29 mouse cellular contexts compared by ENCODE assay signal in genomic region chr10:75610486-75610885, GRCm38 (mm10). TPM values are rescaled to one million over a fixed set of nuclear protein-coding genes. Genes with fewer than 3 reads are reported as not detected.
DNase-seq lines count a peak whose midpoint lies in the region; ATAC-seq and TF ChIP-seq lines count a peak whose summit lies in the region.
"Had no signal": no experiment of that assay in that cellular context is flagged by ENCODE, and none has a peak within 500 bp of the region (broad histone marks: within the 10 kb centered on the region; RNA-seq: fewer than 3 reads in every experiment).

No protein-coding gene starts in this region.

- H3K4me1 ChIP-seq in forebrain, embryonic 11.5 days (replicated peaks; ENCODE audit: control insufficient read depth, insufficient read depth, low read length): no peaks in the 10 kb centered on the region
- H3K4me1 ChIP-seq in forebrain, embryonic 10.5 days: no peaks in the 10 kb centered on the region
- no peaks in the 10 kb centered on the region for H3K4me1 ChIP-seq in lung, embryonic 16.5 days (replicated peaks; ENCODE audit: control insufficient read depth, insufficient read depth, low read length)
- no peaks in the 10 kb centered on the region for H3K4me1 ChIP-seq in lung, postnatal 0 days (ENCODE audit: insufficient read depth, low read depth, low read length)
- no peaks in the 10 kb centered on the region for H3K4me1 ChIP-seq in kidney, embryonic 16.5 days (ENCODE audit: insufficient read depth, low read length)
- H3K4me1 ChIP-seq: embryonic facial prominence, embryonic 10.5 days; embryonic facial prominence, embryonic 13.5 days; hindbrain, embryonic 12.5 days; hindbrain, embryonic 15.5 days had no signal

- DNase-seq in forebrain, embryonic 11.5 days (ENCODE audit: low spot score): peak; percentile 37
- no peak for DNase-seq in forebrain, embryonic 10.5 days (ENCODE audit: extremely low spot score, low spot score)
- no peak for DNase-seq in lung, postnatal 0 days (ENCODE audit: low spot score)
- peak; percentile 41 for DNase-seq in ZHBTc4 (ENCODE audit: low read depth, low spot score)
- no peak for DNase-seq in gastrocnemius, postnatal 10 days
- DNase-seq: adrenal gland, adult 8-10 months; adrenal gland, postnatal 25 days; cerebellum, adult 11-12 months; cerebellum, adult 8-10 months; cerebellum, postnatal 10 days; cerebellum, postnatal 36 days; embryo, embryonic 11 days; forebrain, postnatal 0 days; gastrocnemius, postnatal 14 days had no signal

- no peak overlapping the region for H3K9ac ChIP-seq in forebrain, embryonic 11.5 days (ENCODE audit: low read length)
- no peak overlapping the region for H3K9ac ChIP-seq in lung, embryonic 16.5 days (ENCODE audit: low read length)
- no peak overlapping the region for H3K9ac ChIP-seq in lung, postnatal 0 days (replicated peaks; ENCODE audit: low read depth)
- no peak overlapping the region for H3K9ac ChIP-seq in kidney, embryonic 16.5 days (replicated peaks; ENCODE audit: low read length)
- H3K9ac ChIP-seq: embryonic facial prominence, embryonic 13.5 days; forebrain, postnatal 0 days; hindbrain, embryonic 12.5 days; hindbrain, embryonic 15.5 days had no signal

- no peak for TF ChIP-seq CTCF in lung, postnatal 0 days (IDR thresholded peaks at IDR 0.05)

- no peak overlapping the region for H3K4me2 ChIP-seq in forebrain, embryonic 11.5 days (ENCODE audit: low read depth, low read length, severe bottlenecking)
- H3K4me2 ChIP-seq in lung, embryonic 16.5 days (ENCODE audit: low read depth, low read length): no peak overlapping the region
- H3K4me2 ChIP-seq in lung, postnatal 0 days (replicated peaks; ENCODE audit: low read depth, low read length): no peak overlapping the region
- no peak overlapping the region for H3K4me2 ChIP-seq in kidney, embryonic 16.5 days (replicated peaks; ENCODE audit: low read depth, low read length)
- H3K4me2 ChIP-seq: embryonic facial prominence, embryonic 13.5 days; heart, embryonic 11.5 days; hindbrain, embryonic 12.5 days; hindbrain, embryonic 15.5 days had no signal

- H3K27me3 ChIP-seq in forebrain, embryonic 11.5 days (ENCODE audit: control insufficient read depth, insufficient read depth, low read length): no peaks in the 10 kb centered on the region
- H3K27me3 ChIP-seq in forebrain, embryonic 10.5 days (ENCODE audit: poor library complexity, severe bottlenecking): no peaks in the 10 kb centered on the region
- H3K27me3 ChIP-seq in lung, embryonic 16.5 days (ENCODE audit: control insufficient read depth, insufficient read depth, low read depth, low read length): no peaks in the 10 kb centered on the region
- H3K27me3 ChIP-seq in lung, postnatal 0 days (replicated peaks; ENCODE audit: insufficient read depth, low read length): no peaks in the 10 kb centered on the region
- no peaks in the 10 kb centered on the region for H3K27me3 ChIP-seq in kidney, embryonic 16.5 days (ENCODE audit: insufficient read depth, low read length)
- H3K27me3 ChIP-seq: embryonic facial prominence, embryonic 13.5 days; hindbrain, embryonic 15.5 days had no signal

- no peak for ATAC-seq in forebrain, embryonic 11.5 days (replicated peaks; ENCODE audit: low FRiP score)
- 0 out of 2 replicates have a peak, but pooled peaks have one; percentile 12 for ATAC-seq in lung, embryonic 16.5 days (ENCODE audit: low read depth)
- no peak for ATAC-seq in lung, postnatal 0 days
- ATAC-seq in kidney, embryonic 16.5 days (ENCODE audit: low FRiP score, low TSS enrichment): no peak
- ATAC-seq: activated CD4-positive, CD25-positive, alpha-beta regulatory T cell, adult 4 months; forebrain, embryonic 14.5 days; forebrain, postnatal 0 days; Patski had no signal

- H3K27ac ChIP-seq in forebrain, embryonic 11.5 days (ENCODE audit: low read depth, low read length): no peak overlapping the region
- no peak overlapping the region for H3K27ac ChIP-seq in forebrain, embryonic 10.5 days
- no peak overlapping the region for H3K27ac ChIP-seq in lung, embryonic 16.5 days (ENCODE audit: low read length)
- no peak overlapping the region for H3K27ac ChIP-seq in lung, postnatal 0 days (ENCODE audit: low read length)
- H3K27ac ChIP-seq in kidney, embryonic 16.5 days (ENCODE audit: low read length): no peak overlapping the region
- H3K27ac ChIP-seq: embryonic facial prominence, embryonic 10.5 days; embryonic facial prominence, embryonic 13.5 days; hindbrain, embryonic 12.5 days; hindbrain, embryonic 15.5 days had no signal

- 73% methylated on average over 7 of the region's 7 CpGs for WGBS in forebrain, embryonic 11.5 days
- WGBS in forebrain, embryonic 10.5 days: 65% methylated on average over 7 of the region's 7 CpGs
- WGBS in lung, embryonic 16.5 days: 37% methylated on average over 7 of the region's 7 CpGs
- WGBS in lung, postnatal 0 days: 52% methylated on average over 7 of the region's 7 CpGs
- WGBS in kidney, embryonic 16.5 days: 66% methylated on average over 7 of the region's 7 CpGs

- no peak overlapping the region for H3K4me3 ChIP-seq in forebrain, embryonic 11.5 days (ENCODE audit: low read depth, low read length)
- no peak overlapping the region for H3K4me3 ChIP-seq in forebrain, embryonic 10.5 days
- H3K4me3 ChIP-seq in lung, embryonic 16.5 days (ENCODE audit: low read length): no peak overlapping the region
- no peak overlapping the region for H3K4me3 ChIP-seq in lung, postnatal 0 days (ENCODE audit: low read depth, low read length)
- H3K4me3 ChIP-seq in kidney, embryonic 16.5 days (ENCODE audit: low read length): no peak overlapping the region
- H3K4me3 ChIP-seq: embryonic facial prominence, embryonic 10.5 days; embryonic facial prominence, embryonic 13.5 days; erythroblast, embryonic 14.5 days; hindbrain, embryonic 12.5 days; hindbrain, embryonic 15.5 days had no signal

- no peaks in the 10 kb centered on the region for H3K9me3 ChIP-seq in forebrain, embryonic 11.5 days (ENCODE audit: control insufficient read depth, low read length)
- H3K9me3 ChIP-seq in forebrain, embryonic 10.5 days: no peaks in the 10 kb centered on the region
- no peaks in the 10 kb centered on the region for H3K9me3 ChIP-seq in lung, embryonic 16.5 days (ENCODE audit: control insufficient read depth, low read length)
- H3K9me3 ChIP-seq in lung, postnatal 0 days (ENCODE audit: low read length): no peaks in the 10 kb centered on the region
- H3K9me3 ChIP-seq in kidney, embryonic 16.5 days (ENCODE audit: low read length): no peaks in the 10 kb centered on the region
- H3K9me3 ChIP-seq: embryonic facial prominence, embryonic 10.5 days; embryonic facial prominence, embryonic 13.5 days; G1E; hindbrain, embryonic 12.5 days; hindbrain, embryonic 15.5 days had no signal

- H3K36me3 ChIP-seq in forebrain, embryonic 11.5 days (ENCODE audit: control insufficient read depth, insufficient read depth, low read length): no peaks in the 10 kb centered on the region
- no peaks in the 10 kb centered on the region for H3K36me3 ChIP-seq in forebrain, embryonic 10.5 days (replicated peaks)
- no peaks in the 10 kb centered on the region for H3K36me3 ChIP-seq in lung, embryonic 16.5 days (ENCODE audit: control insufficient read depth, insufficient read depth, low read length)
- no peaks in the 10 kb centered on the region for H3K36me3 ChIP-seq in lung, postnatal 0 days (ENCODE audit: insufficient read depth, low read length)
- no peaks in the 10 kb centered on the region for H3K36me3 ChIP-seq in kidney, embryonic 16.5 days (ENCODE audit: insufficient read depth, low read length)
- H3K36me3 ChIP-seq: embryonic facial prominence, embryonic 10.5 days; embryonic facial prominence, embryonic 13.5 days; G1E; hindbrain, embryonic 12.5 days; hindbrain, embryonic 15.5 days had no signal

- TF ChIP-seq EP300 in lung, postnatal 0 days (IDR thresholded peaks at IDR 0.05): no peak

RNA-seq across cellular contexts. Expression of gene Ggt5, which starts 21.3 kb away (rescaled TPM):
- 0.67 and 1.0 TPM in 2 replicates for polyA plus RNA-seq in forebrain, embryonic 11.5 days (2014; fragmentation: Nextera tagmentation; extraction: Ambion mirVana)
- polyA plus RNA-seq in forebrain, embryonic 10.5 days (2016; fragmentation: Nextera tagmentation; extraction: Ambion mirVana): 0.21 and 0.97 TPM in 2 replicates
- polyA plus RNA-seq in lung, embryonic 16.5 days (2015; fragmentation: Nextera tagmentation; extraction: Ambion mirVana): 2.5 and 5.2 TPM in 2 replicates
- polyA plus RNA-seq in lung, postnatal 0 days (2015; fragmentation: Nextera tagmentation; extraction: Ambion mirVana): 3.0 and 3.4 TPM in 2 replicates
- polyA plus RNA-seq in kidney, embryonic 16.5 days (2015; fragmentation: Nextera tagmentation; extraction: Ambion mirVana): 6.4 and 9.5 TPM in 2 replicates
- 1 to 10 TPM; 5.8 to 7.0 TPM for total RNA-seq in gastrocnemius, postnatal 10 days (2021)
- polyA plus RNA-seq: erythroblast, embryonic 14.5 days; G1E; Patski had no signal

RNA-seq across cellular contexts. Expression of gene Susd2, which starts 33.3 kb away (rescaled TPM):
- 2.0 and 2.3 TPM in 2 replicates for polyA plus RNA-seq in forebrain, embryonic 11.5 days (2014; fragmentation: Nextera tagmentation; extraction: Ambion mirVana)
- 0.99 and 1.0 TPM in 2 replicates for polyA plus RNA-seq in forebrain, embryonic 10.5 days (2016; fragmentation: Nextera tagmentation; extraction: Ambion mirVana)
- 11.0 and 13.0 TPM in 2 replicates for polyA plus RNA-seq in lung, embryonic 16.5 days (2015; fragmentation: Nextera tagmentation; extraction: Ambion mirVana)
- 9.3 and 9.4 TPM in 2 replicates for polyA plus RNA-seq in lung, postnatal 0 days (2015; fragmentation: Nextera tagmentation; extraction: Ambion mirVana)
- polyA plus RNA-seq in kidney, embryonic 16.5 days (2015; fragmentation: Nextera tagmentation; extraction: Ambion mirVana): 32.4 and 34.2 TPM in 2 replicates
- total RNA-seq in gastrocnemius, postnatal 10 days (2021): 1 to 10 TPM; 2.6 to 3.3 TPM

RNA-seq across cellular contexts. Expression of gene Ggt1, which starts 49.1 kb away (rescaled TPM):
- 2.3 and 3.4 TPM in 2 replicates for polyA plus RNA-seq in forebrain, embryonic 11.5 days (2014; fragmentation: Nextera tagmentation; extraction: Ambion mirVana)
- 1.6 and 2.3 TPM in 2 replicates for polyA plus RNA-seq in forebrain, embryonic 10.5 days (2016; fragmentation: Nextera tagmentation; extraction: Ambion mirVana)
- 1.7 and 2.3 TPM in 2 replicates for polyA plus RNA-seq in lung, embryonic 16.5 days (2015; fragmentation: Nextera tagmentation; extraction: Ambion mirVana)
- 0.21 and 0.42 TPM in 2 replicates for polyA plus RNA-seq in lung, postnatal 0 days (2015; fragmentation: Nextera tagmentation; extraction: Ambion mirVana)
- polyA plus RNA-seq in kidney, embryonic 16.5 days (2015; fragmentation: Nextera tagmentation; extraction: Ambion mirVana): 244 and 292 TPM in 2 replicates
- total RNA-seq in gastrocnemius, postnatal 10 days (2021): 1 to 10 TPM in 1 of 2 experiments, under 1 TPM in 1; 0.52 to 1.0 TPM
- total RNA-seq: adrenal gland, postnatal 25 days; G1E; heart, adult 8-10 months; heart, postnatal 25 days had no signal
- polyA plus RNA-seq: erythroblast, embryonic 14.5 days; G1E had no signal

RNA-seq across cellular contexts. Expression of gene Lrrc75b, which starts 50.4 kb away (rescaled TPM):
- 2.3 and 3.5 TPM in 2 replicates for polyA plus RNA-seq in forebrain, embryonic 11.5 days (2014; fragmentation: Nextera tagmentation; extraction: Ambion mirVana)
- 1.1 TPM in 2 replicates for polyA plus RNA-seq in forebrain, embryonic 10.5 days (2016; fragmentation: Nextera tagmentation; extraction: Ambion mirVana)
- 1.7 and 1.9 TPM in 2 replicates for polyA plus RNA-seq in lung, embryonic 16.5 days (2015; fragmentation: Nextera tagmentation; extraction: Ambion mirVana)
- polyA plus RNA-seq in lung, postnatal 0 days (2015; fragmentation: Nextera tagmentation; extraction: Ambion mirVana): 0.52 and 0.84 TPM in 2 replicates
- 3.3 and 3.8 TPM in 2 replicates for polyA plus RNA-seq in kidney, embryonic 16.5 days (2015; fragmentation: Nextera tagmentation; extraction: Ambion mirVana)
- total RNA-seq in gastrocnemius, postnatal 10 days (2021): 1 to 10 TPM; 1.3 to 1.9 TPM
- total RNA-seq: hematopoietic stem cell, adult 5-6 weeks had no signal
- polyA plus RNA-seq: erythroblast, embryonic 14.5 days; G1E had no signal

Comparison
In these comparisons a context has a peak if more than half of its experiments do, and no peak if none do; other contexts are left out.
1. DNase-seq: peak in forebrain, embryonic 11.5 days (single experiment) and ZHBTc4 (single experiment); none in forebrain, embryonic 10.5 days (single experiment), lung, postnatal 0 days (single experiment) and gastrocnemius, postnatal 10 days (single experiment).
2. RNA of gene Ggt1, which starts 49.1 kb away (polyA plus RNA-seq): 244 to 292 TPM in kidney, embryonic 16.5 days; 2.3 to 3.4 TPM in forebrain, embryonic 11.5 days, 1.7 to 2.3 TPM in lung, embryonic 16.5 days, 1.6 to 2.3 TPM in forebrain, embryonic 10.5 days and 0.21 to 0.42 TPM in lung, postnatal 0 days; every median in the first group is over 10 times any median in the second.